Mouse (Mus musculus) forebrain, embryonic 14.5 days (tissue): Measurements from ENCODE around the gene Zfp786. TPM values are rescaled to one million over a fixed set of nuclear protein-coding genes. Genes with fewer than 3 reads are reported as not detected.
A peak's percentile ranks its signal among the peaks of the same experiment; 100 is the strongest.

ENCODE experiments used
- ATAC-seq: fragments of 200-750 bp; cut with Nextera tagmentation; 2 replicates; pipeline ENCODE4 v1.8.0; 2017; ENCODE audit warnings: mild to moderate bottlenecking, moderate library complexity
- DNase-seq: peaks from one replicate; pipeline ENCODE4 v3.0.0-alpha.2; 2015; ENCODE audit warnings: low spot score
- H3K27ac ChIP-seq: fragments of 300-500 bp; sonication (generic); 2 replicates; pipeline ENCODE4 v1.5.1; 2014; ENCODE audit warnings: low read depth, mild to moderate bottlenecking, control low read depth, low read length, moderate library complexity
- H3K27me3 ChIP-seq: fragments of 300-500 bp; sonication (generic); replicated peaks from 2 replicates; pipeline ENCODE4 v1.6.1; 2014; ENCODE audit warnings: low read length, control low read depth, mixed read lengths; ENCODE audit not compliant: control insufficient read depth, insufficient read depth
- H3K36me3 ChIP-seq: fragments of 300-500 bp; sonication (generic); 2 replicates; pipeline ENCODE4 v1.6.1; 2014; ENCODE audit warnings: low read length, control low read depth; ENCODE audit not compliant: control insufficient read depth, insufficient read depth
- H3K4me1 ChIP-seq: fragments of 300-500 bp; sonication (generic); 2 replicates; pipeline ENCODE4 v1.6.1; 2014; ENCODE audit warnings: antibody characterized with exemption, low read length, control low read depth; ENCODE audit not compliant: control insufficient read depth, insufficient read depth
- H3K4me2 ChIP-seq: fragments of 300-500 bp; sonication (generic); 2 replicates; pipeline ENCODE4 v1.6.1; 2014; ENCODE audit warnings: mild to moderate bottlenecking, control low read depth, low read length
- H3K4me3 ChIP-seq: fragments of 300-500 bp; sonication (generic); 2 replicates; pipeline ENCODE4 v1.5.1; 2014; ENCODE audit warnings: low read depth, low read length, control low read depth
- H3K9ac ChIP-seq: fragments of 300-500 bp; sonication (generic); 2 replicates; pipeline ENCODE4 v1.6.1; 2014; ENCODE audit warnings: mild to moderate bottlenecking, low read length, control low read depth, moderate library complexity
- H3K9me3 ChIP-seq: fragments of 300-500 bp; sonication (generic); replicated peaks from 2 replicates; pipeline ENCODE4 v1.6.1; 2016; ENCODE audit warnings: low read length, control low read depth, mixed read lengths; ENCODE audit not compliant: control insufficient read depth
- WGBS: fragments of 180-500 bp; shearing (Covaris S2); extraction: QIAGEN DNeasy Blood & Tissue Kit; methylation state at CpG from one replicate; pipeline ENCODE4 v1.1.7; 2014; 5-methylcytosine and 5-hydroxymethylcytosine counted together
- polyA plus RNA-seq: library from polyadenylated mRNA; unstranded; fragments of >200 nt; fragmentation: Nextera tagmentation; extraction: Ambion mirVana; gene quantifications from 2 replicates; pipeline ENCODE4 v1.2.1, GENCODE M21; 2014

Gene Zfp786
- polyA plus RNA-seq, 1 experiment from 2014 or later = 10.6 TPM

- ATAC-seq (peak; percentile 100), DNase-seq (peak; percentile 99)
- H3K36me3 ChIP-seq = peaks cover 9% of the 10 kb centered on the region; the same call in 1 of the 2 replicates
These were observed 17.3 kb downstream of the Zfp786 start, which contains the start of gene Pdia4 for GRCm38 (mm10) chr6:47813257-47813878. Gene Pdia4 (minus strand): TSS chr6:47813430.

GRCm38 (mm10) chr6:47812271-47812915 is 18.3 kb downstream of the Zfp786 start:
- H3K9me3 ChIP-seq = no peaks in the 10 kb centered on the region
- DNase-seq (peak; percentile 21), ATAC-seq (no peak)
- peak overlapping the region; percentile 85 for H3K4me3 ChIP-seq
- no peaks in the 10 kb centered on the region for H3K27me3 ChIP-seq
- H3K27ac ChIP-seq = peak overlapping the region; percentile 91
- H3K4me1 ChIP-seq = peaks cover 21% of the 10 kb centered on the region
- peak overlapping the region; percentile 91 for H3K9ac ChIP-seq
- peaks cover 7% of the 10 kb centered on the region for H3K36me3 ChIP-seq
- H3K4me2 ChIP-seq = peak overlapping the region; percentile 86
- under 1% methylated on average over 17 of the region's 17 CpGs for WGBS

More at GRCm38 (mm10) chr6:47813257-47813878, 17.3 kb downstream of the Zfp786 start, which contains the start of gene Pdia4:
- Histone ChIP-seq H3K27ac (peak within 1 kb of the TSS; percentile 91), H3K4me1 (peaks cover 21% of the 10 kb centered on the region), H3K9ac (peak within 1 kb of the TSS; percentile 91), H3K9me3 (no peaks in the 10 kb centered on the region), H3K4me3 (peak within 1 kb of the TSS; percentile 85), H3K27me3 (no peaks in the 10 kb centered on the region), H3K4me2 (peak within 1 kb of the TSS; percentile 86)
- under 1% methylated on average over 43 of the region's 44 CpGs for WGBS

GRCm38 (mm10) chr6:47811324-47811723 is 19.3 kb downstream of the Zfp786 start:
- DNase-seq (no peak), ATAC-seq (no peak)
- H3K27ac ChIP-seq = no peak overlapping the region
- H3K9ac ChIP-seq = peak overlapping the region; percentile 91
- H3K4me2 ChIP-seq = peak overlapping the region; percentile 86
- WGBS = 67% methylated on average over 5 of the region's 5 CpGs
- H3K9me3 ChIP-seq = no peaks in the 10 kb centered on the region
- no peaks in the 10 kb centered on the region for H3K27me3 ChIP-seq
- peaks cover 14% of the 10 kb centered on the region for H3K36me3 ChIP-seq
- peaks cover 21% of the 10 kb centered on the region for H3K4me1 ChIP-seq
- peak overlapping the region; percentile 85 for H3K4me3 ChIP-seq

- Histone ChIP-seq H3K9ac (peak overlapping the region; percentile 4; the same call in 1 of the 2 replicates), H3K4me3 (no peak overlapping the region)
- WGBS = 77% methylated on average over 2 of the region's 2 CpGs
These were observed 20.5 kb downstream of the Zfp786 start for GRCm38 (mm10) chr6:47810181-47810580.

GRCm38 (mm10) chr6:47809053-47809452 is 21.6 kb downstream of the Zfp786 start:
- ATAC-seq = no peak
- WGBS = 70% methylated on average over 4 of the region's 4 CpGs
- no peak overlapping the region for H3K27ac ChIP-seq

More at GRCm38 (mm10) chr6:47810181-47810580, 20.5 kb downstream of the Zfp786 start:
- Histone ChIP-seq H3K36me3 (peaks cover 25% of the 10 kb centered on the region), H3K27ac (no peak overlapping the region), H3K9me3 (no peaks in the 10 kb centered on the region), H3K4me2 (peak overlapping the region; percentile 12; the same call in 1 of the 2 replicates), H3K4me1 (peaks cover 21% of the 10 kb centered on the region), H3K27me3 (no peaks in the 10 kb centered on the region)
- DNase-seq = no peak
- ATAC-seq = no peak

GRCm38 (mm10) chr6:47808545-47808944 is 22.1 kb downstream of the Zfp786 start:
- no peaks in the 10 kb centered on the region for H3K9me3 ChIP-seq
- H3K4me2 ChIP-seq = no peak overlapping the region
- peaks cover 21% of the 10 kb centered on the region for H3K4me1 ChIP-seq
- H3K27ac ChIP-seq = no peak overlapping the region
- no peak overlapping the region for H3K9ac ChIP-seq
- ATAC-seq (no peak), DNase-seq (no peak)
- no peaks in the 10 kb centered on the region for H3K27me3 ChIP-seq
- no peak overlapping the region for H3K4me3 ChIP-seq
- WGBS = 95% methylated on average over 5 of the region's 5 CpGs
- H3K36me3 ChIP-seq = peaks cover 42% of the 10 kb centered on the region

More at GRCm38 (mm10) chr6:47809053-47809452, 21.6 kb downstream of the Zfp786 start:
- Histone ChIP-seq H3K4me3 (no peak overlapping the region), H3K9me3 (no peaks in the 10 kb centered on the region), H3K27me3 (no peaks in the 10 kb centered on the region), H3K36me3 (peaks cover 37% of the 10 kb centered on the region), H3K4me2 (no peak overlapping the region), H3K4me1 (peaks cover 21% of the 10 kb centered on the region), H3K9ac (no peak overlapping the region)
- no peak for DNase-seq

GRCm38 (mm10) chr6:47807419-47807818 is 23.2 kb downstream of the Zfp786 start:
- Histone ChIP-seq H3K4me3 (no peak overlapping the region), H3K27ac (no peak overlapping the region), H3K4me1 (peaks cover 21% of the 10 kb centered on the region), H3K36me3 (peaks cover 53% of the 10 kb centered on the region), H3K4me2 (no peak overlapping the region), H3K27me3 (no peaks in the 10 kb centered on the region), H3K9me3 (no peaks in the 10 kb centered on the region), H3K9ac (no peak overlapping the region)
- 89% methylated on average over 2 of the region's 2 CpGs for WGBS
- no peak for ATAC-seq
- DNase-seq = no peak

GRCm38 (mm10) chr6:47805520-47805919 is 25.1 kb downstream of the Zfp786 start:
- 88% methylated on average over 2 of the region's 2 CpGs for WGBS

GRCm38 (mm10) chr6:47799079-47799478 is 31.6 kb downstream of the Zfp786 start:
- H3K36me3 ChIP-seq = peaks cover 96% of the 10 kb centered on the region
- 40% methylated on average over 6 of the region's 6 CpGs for WGBS
- H3K9me3 ChIP-seq = no peaks in the 10 kb centered on the region
- H3K27me3 ChIP-seq = no peaks in the 10 kb centered on the region
- H3K27ac ChIP-seq = no peak overlapping the region
- ATAC-seq = peak; percentile 73
- H3K4me1 ChIP-seq = no peaks in the 10 kb centered on the region
- DNase-seq = peak; percentile 87
- no peak overlapping the region for H3K4me3 ChIP-seq
- no peak overlapping the region for H3K4me2 ChIP-seq
- no peak overlapping the region for H3K9ac ChIP-seq

More at GRCm38 (mm10) chr6:47805520-47805919, 25.1 kb downstream of the Zfp786 start:
- H3K4me1 ChIP-seq = 0 out of 2 replicates have a peak, but pooled peaks cover 5% of the 10 kb centered on the region
- ATAC-seq (no peak), DNase-seq (no peak)
- no peaks in the 10 kb centered on the region for H3K9me3 ChIP-seq
- no peak overlapping the region for H3K4me2 ChIP-seq
- H3K36me3 ChIP-seq = peaks cover 72% of the 10 kb centered on the region
- no peak overlapping the region for H3K4me3 ChIP-seq
- H3K27me3 ChIP-seq = no peaks in the 10 kb centered on the region
- H3K27ac ChIP-seq = no peak overlapping the region
- H3K9ac ChIP-seq = no peak overlapping the region
